Mouse (Mus musculus) forebrain, embryonic 12.5 days (tissue): ENCODE results near the gene Pik3ca. TPM values are rescaled to one million over a fixed set of nuclear protein-coding genes. Genes with fewer than 3 reads are reported as not detected.

ENCODE experiments used
- ATAC-seq: fragments of 200-750 bp; cut with Nextera tagmentation; 2 replicates; pipeline ENCODE4 v1.8.0; 2017; ENCODE audit warnings: moderate TSS enrichment; ENCODE audit not compliant: low FRiP score
- H3K27ac ChIP-seq: fragments of 300-500 bp; sonication (generic); 2 replicates; pipeline ENCODE4 v1.5.1; 2016; ENCODE audit warnings: mild to moderate bottlenecking
- H3K27me3 ChIP-seq: fragments of 300-500 bp; sonication (generic); 2 replicates; pipeline ENCODE4 v1.6.1; 2016; ENCODE audit warnings: mild to moderate bottlenecking
- H3K36me3 ChIP-seq: fragments of 300-500 bp; sonication (generic); replicated peaks from 2 replicates; pipeline ENCODE4 v1.6.1; 2016; ENCODE audit warnings: mild to moderate bottlenecking
- H3K4me1 ChIP-seq: fragments of 300-500 bp; sonication (generic); 2 replicates; pipeline ENCODE4 v1.6.1; 2016
- H3K4me2 ChIP-seq: fragments of 300-500 bp; sonication (generic); 2 replicates; pipeline ENCODE4 v1.6.1; 2016; ENCODE audit warnings: mild to moderate bottlenecking, moderate library complexity
- H3K4me3 ChIP-seq: fragments of 300-500 bp; sonication (generic); replicated peaks from 2 replicates; pipeline ENCODE4 v1.5.1; 2016; ENCODE audit warnings: mild to moderate bottlenecking
- H3K9ac ChIP-seq: fragments of 300-500 bp; sonication (generic); 2 replicates; pipeline ENCODE4 v1.6.1; 2016; ENCODE audit warnings: mild to moderate bottlenecking
- H3K9me3 ChIP-seq: fragments of 300-500 bp; sonication (generic); 2 replicates; pipeline ENCODE4 v1.6.1; 2016
- polyA plus RNA-seq: library from polyadenylated mRNA; unstranded; fragments of >200 nt; fragmentation: Nextera tagmentation; extraction: Ambion mirVana; gene quantifications from 2 replicates; pipeline ENCODE4 v1.2.1, GENCODE M21; 2016

Gene Pik3ca
- polyA plus RNA-seq, 1 experiment from 2014 or later, result 12.9 TPM

GRCm38 (mm10) chr3:32513528-32513927, 116.1 kb downstream of the Pik3ca start:
- Histone ChIP-seq H3K4me1 (peaks cover 28% of the 10 kb centered on the region), H3K27me3 (no peaks in the 10 kb centered on the region), H3K9ac (no peak overlapping the region), H3K27ac (no peak overlapping the region), H3K9me3 (no peaks in the 10 kb centered on the region), H3K4me2 (no peak overlapping the region), H3K4me3 (no peak overlapping the region), H3K36me3 (peaks cover 31% of the 10 kb centered on the region)
- no peak for ATAC-seq

Other genes starting within 250 kb of the Pik3ca start
- 9.5 and 11.7 TPM in 2 replicates for gene Zmat3, start 31.7 kb upstream of the Pik3ca start, polyA plus RNA-seq
- gene Kcnmb3, start 94.6 kb downstream of the Pik3ca start, polyA plus RNA-seq, result 0.22 TPM in 1 of 2 replicates, not detected in the other
- gene Zfp639, start 112.6 kb downstream of the Pik3ca start, polyA plus RNA-seq, result 43.3 and 46.5 TPM in 2 replicates
- 47.9 and 48.0 TPM in 2 replicates for gene Mfn1, start 131.8 kb downstream of the Pik3ca start, polyA plus RNA-seq
- 34.9 and 40.5 TPM in 2 replicates for gene Gnb4, start 218.9 kb downstream of the Pik3ca start, polyA plus RNA-seq